Mouse (Mus musculus) lung, adult 2 months (tissue): ENCODE results near the gene Susd1. TPM values are rescaled to one million over a fixed set of nuclear protein-coding genes. Genes with fewer than 3 reads are reported as not detected.

Experiments
- DNase-seq: peaks from one replicate; pipeline ENCODE4 v3.0.0; 2022
- H3K4me1 ChIP-seq: fragments of 200-500 bp; 2 replicates; pipeline ENCODE4 v1.6.1; 2011; ENCODE audit warnings: low read length; ENCODE audit not compliant: control insufficient read depth, insufficient read depth
- H3K4me3 ChIP-seq: fragments of 200-500 bp; replicated peaks from 2 replicates; pipeline ENCODE3; 2011; ENCODE audit warnings: low read depth, mild to moderate bottlenecking, control low read depth, low read length; ENCODE audit errors: extremely low read depth
- CTCF ChIP-seq: fragments of 200-500 bp; IDR thresholded peaks from 2 replicates; pipeline ENCODE4 v1.5.1; 2011; ENCODE audit warnings: mild to moderate bottlenecking, low read length, control low read depth; ENCODE audit not compliant: insufficient read depth
- POLR2A ChIP-seq: fragments of 200-500 bp; IDR thresholded peaks from 2 replicates; pipeline ENCODE4 v1.6.1; 2011; ENCODE audit warnings: low read depth, mild to moderate bottlenecking, control low read depth, low read length, borderline replicate concordance; ENCODE audit errors: extremely low read depth
- WGBS: fragments of 180-500 bp; shearing (Covaris S2); methylation state at CpG from one replicate; pipeline ENCODE4 v1.1.7; 2018; 5-methylcytosine and 5-hydroxymethylcytosine counted together
- polyA plus RNA-seq: library from polyadenylated mRNA; depleted of rRNA; stranded (reverse); fragments of >200 nt; gene quantifications from 2 replicates; pipeline ENCODE4 v1.2.3, GENCODE M21; 2012

The Susd1 gene
- polyA plus RNA-seq, 1 experiment, result 3.1 TPM

GRCm38 (mm10) chr4:59335616-59336438 lies 102.6 kb downstream of the Susd1 start:
- peaks cover 18% of the 10 kb centered on the region for H3K4me1 ChIP-seq
- no peak for DNase-seq
- WGBS, result 59% methylated on average over 9 of the region's 9 CpGs
- H3K4me3 ChIP-seq, result no peak overlapping the region
- TF ChIP-seq CTCF (no peak), POLR2A (no peak)

- Histone ChIP-seq H3K4me3 (no peak overlapping the region), H3K4me1 (peaks cover 18% of the 10 kb centered on the region)
- TF ChIP-seq POLR2A (no peak), CTCF (no peak)
- 94% methylated on average over 7 of the region's 7 CpGs for WGBS
- no peak for DNase-seq
Observed at GRCm38 (mm10) chr4:59335101-59335500, 103.3 kb downstream of the Susd1 start.

GRCm38 (mm10) chr4:59334236-59334635 lies 104.2 kb downstream of the Susd1 start:
- Histone ChIP-seq H3K4me3 (no peak overlapping the region), H3K4me1 (peaks cover 18% of the 10 kb centered on the region)
- DNase-seq, result no peak
- TF ChIP-seq CTCF, result no peak
- TF ChIP-seq POLR2A, result no peak
- 91% methylated on average over 4 of the region's 4 CpGs for WGBS

GRCm38 (mm10) chr4:59333424-59333895 lies 105.0 kb downstream of the Susd1 start:
- 93% methylated on average over 14 of the region's 14 CpGs for WGBS
- no peak for TF ChIP-seq POLR2A
- no peak for TF ChIP-seq CTCF

GRCm38 (mm10) chr4:59332691-59333423 lies 105.6 kb downstream of the Susd1 start:
- H3K4me1 ChIP-seq, result peaks cover 14% of the 10 kb centered on the region
- DNase-seq, result no peak
- no peak overlapping the region for H3K4me3 ChIP-seq
- no peak for TF ChIP-seq POLR2A
- TF ChIP-seq CTCF, result no peak
- 90% methylated on average over 9 of the region's 9 CpGs for WGBS

More at GRCm38 (mm10) chr4:59333424-59333895, 105.0 kb downstream of the Susd1 start:
- H3K4me1 ChIP-seq, result peaks cover 14% of the 10 kb centered on the region
- no peak overlapping the region for H3K4me3 ChIP-seq
- DNase-seq, result no peak

- H3K4me3 ChIP-seq, result no peak overlapping the region
- DNase-seq, result no peak
- TF ChIP-seq CTCF (no peak), POLR2A (no peak)
- WGBS, result 27% methylated on average over 5 of the region's 5 CpGs
- peaks cover 14% of the 10 kb centered on the region for H3K4me1 ChIP-seq
Observed at GRCm38 (mm10) chr4:59332089-59332488, 106.3 kb downstream of the Susd1 start.

GRCm38 (mm10) chr4:59331633-59332032 lies 106.8 kb downstream of the Susd1 start:
- peak; percentile 88; the same call in 1 of the 2 replicates for TF ChIP-seq POLR2A
- no peak for TF ChIP-seq CTCF
- peak; percentile 85 for DNase-seq
- H3K4me1 ChIP-seq, result peaks cover 14% of the 10 kb centered on the region
- H3K4me3 ChIP-seq, result peak overlapping the region; percentile 9
- WGBS, result 1% methylated on average over 9 of the region's 9 CpGs

- peaks cover 14% of the 10 kb centered on the region for H3K4me1 ChIP-seq
- WGBS, result 29% methylated on average over 10 of the region's 10 CpGs
- no peak overlapping the region for H3K4me3 ChIP-seq
- TF ChIP-seq POLR2A (no peak), CTCF (no peak)
- no peak for DNase-seq
Observed at GRCm38 (mm10) chr4:59330961-59331604, 107.3 kb downstream of the Susd1 start.
